Mouse (Mus musculus) activated CD4-positive, CD25-positive, alpha-beta regulatory T cell, adult 4 months (primary cell): ENCODE measurements around the gene C1qtnf6. TPM values are rescaled to one million over a fixed set of nuclear protein-coding genes. Genes with fewer than 3 reads are reported as not detected.

Experiments
- ATAC-seq: one replicate; pipeline ENCODE4 v1.8.0; 2017
- polyA plus RNA-seq, 2 experiments: library from polyadenylated mRNA; unstranded; fragments of 100-300 nt; shearing (Covaris generic); gene quantifications; one replicate each; pipeline ENCODE4 v1.2.1; 2017

The C1qtnf6 gene
- polyA plus RNA-seq, 2 experiments from 2014 or later: 15.5 to 15.9 TPM

GRCm38 (mm10) chr15:78544561-78545001 is 13.4 kb upstream of the C1qtnf6 start, which contains the start of gene Sstr3:
Gene Sstr3, minus strand, starts transcription at chr15:78544685.
- ATAC-seq: no peak

- ATAC-seq: no peak
Observed at GRCm38 (mm10) chr15:78544041-78544440, 12.8 kb upstream of the C1qtnf6 start.

GRCm38 (mm10) chr15:78542767-78543303 is 11.6 kb upstream of the C1qtnf6 start:
- ATAC-seq: no peak

GRCm38 (mm10) chr15:78542098-78542766 is 11.0 kb upstream of the C1qtnf6 start:
- ATAC-seq: no peak

- no peak for ATAC-seq
Observed at GRCm38 (mm10) chr15:78541606-78542005, 10.4 kb upstream of the C1qtnf6 start.

- no peak for ATAC-seq
Observed at GRCm38 (mm10) chr15:78541036-78541435, 9.8 kb upstream of the C1qtnf6 start.

GRCm38 (mm10) chr15:78535723-78536421 is 4.7 kb upstream of the C1qtnf6 start:
- no peak for ATAC-seq

GRCm38 (mm10) chr15:78533346-78533835 is 2.2 kb upstream of the C1qtnf6 start:
- ATAC-seq: no peak

- ATAC-seq: no peak
Observed at GRCm38 (mm10) chr15:78532566-78533345, 1.5 kb upstream of the C1qtnf6 start.

- peak; percentile 73 for ATAC-seq
Observed at GRCm38 (mm10) chr15:78531901-78532469, 769 bp upstream of the C1qtnf6 start.

- no peak for ATAC-seq
Observed at GRCm38 (mm10) chr15:78531451-78531720, 170 bp upstream of the C1qtnf6 start.

- no peak for ATAC-seq
Observed at GRCm38 (mm10) chr15:78530141-78530540, 1.1 kb downstream of the C1qtnf6 start.

- ATAC-seq: no peak
Observed at GRCm38 (mm10) chr15:78529428-78529990, 1.7 kb downstream of the C1qtnf6 start.

GRCm38 (mm10) chr15:78528726-78529411 is 2.3 kb downstream of the C1qtnf6 start:
- ATAC-seq: peak; percentile 30

GRCm38 (mm10) chr15:78527973-78528372 is 3.2 kb downstream of the C1qtnf6 start:
- peak; percentile 70 for ATAC-seq

GRCm38 (mm10) chr15:78524163-78524562 is 7.1 kb downstream of the C1qtnf6 start:
- ATAC-seq: no peak

- ATAC-seq: no peak
Observed at GRCm38 (mm10) chr15:78521892-78522291, 9.3 kb downstream of the C1qtnf6 start.

- ATAC-seq: no peak
Observed at GRCm38 (mm10) chr15:78521331-78521730, 9.9 kb downstream of the C1qtnf6 start.

GRCm38 (mm10) chr15:78520112-78520715 is 11.0 kb downstream of the C1qtnf6 start:
- ATAC-seq: no peak

GRCm38 (mm10) chr15:78518221-78518620 is 13.0 kb downstream of the C1qtnf6 start:
- ATAC-seq: no peak

GRCm38 (mm10) chr15:78515759-78516158 is 15.5 kb downstream of the C1qtnf6 start:
- ATAC-seq: no peak
